Mouse (Mus musculus) liver, embryonic 11.5 days (tissue): ENCODE measurements at regions not wholly inside any gene's neighbourhood (a gene's known extent, or its start where the extent isn't known, plus 50 kb on each side); places are given as distances from the start of the nearest gene placed in this dataset.

Experiments used
- ATAC-seq: fragments of 200-750 bp; cut with Nextera tagmentation; replicated peaks from 2 replicates; pipeline ENCODE4 v1.8.0; 2017; ENCODE audit warnings: moderate number of reproducible peaks, mild to moderate bottlenecking, moderate TSS enrichment, moderate library complexity; ENCODE audit not compliant: low FRiP score
- DNase-seq: peaks from one replicate; pipeline ENCODE4 v3.0.0-alpha.2; 2017; ENCODE audit warnings: low spot score
- H3K27ac ChIP-seq: fragments of 300-500 bp; sonication (generic); 2 replicates; pipeline ENCODE4 v1.5.1; 2014; ENCODE audit warnings: mild to moderate bottlenecking, low read depth, low read length, control low read depth
- H3K27me3 ChIP-seq: fragments of 300-500 bp; sonication (generic); replicated peaks from 2 replicates; pipeline ENCODE4 v1.6.1; 2014; ENCODE audit warnings: low read length, mixed read lengths; ENCODE audit not compliant: control insufficient read depth, insufficient read depth
- H3K36me3 ChIP-seq: fragments of 300-500 bp; sonication (generic); 2 replicates; pipeline ENCODE4 v1.6.1; 2014; ENCODE audit warnings: mild to moderate bottlenecking, low read length, moderate library complexity, mixed read lengths; ENCODE audit not compliant: control insufficient read depth, insufficient read depth
- H3K4me1 ChIP-seq: fragments of 300-500 bp; sonication (generic); replicated peaks from 2 replicates; pipeline ENCODE4 v1.6.1; 2014; ENCODE audit warnings: low read length, mixed read lengths; ENCODE audit not compliant: control insufficient read depth, insufficient read depth
- H3K4me2 ChIP-seq: fragments of 300-500 bp; sonication (generic); 2 replicates; pipeline ENCODE4 v1.6.1; 2014; ENCODE audit warnings: mild to moderate bottlenecking, control low read depth, moderate library complexity
- H3K4me3 ChIP-seq: fragments of 300-500 bp; sonication (generic); 2 replicates; pipeline ENCODE4 v1.5.1; 2014; ENCODE audit warnings: low read depth, low read length, control low read depth
- H3K9ac ChIP-seq: fragments of 300-500 bp; sonication (generic); 2 replicates; pipeline ENCODE4 v1.6.1; 2014; ENCODE audit warnings: low read depth, low read length, control low read depth
- H3K9me3 ChIP-seq: fragments of 300-500 bp; sonication (generic); 2 replicates; pipeline ENCODE4 v1.6.1; 2016; ENCODE audit warnings: low read length, inconsistent platforms, mixed read lengths; ENCODE audit not compliant: control insufficient read depth
- WGBS: fragments of 180-500 bp; shearing (Covaris S2); extraction: QIAGEN DNeasy Blood & Tissue Kit; methylation state at CpG from one replicate; pipeline ENCODE4 v1.1.7; 2014; 5-methylcytosine and 5-hydroxymethylcytosine counted together

DNA sequence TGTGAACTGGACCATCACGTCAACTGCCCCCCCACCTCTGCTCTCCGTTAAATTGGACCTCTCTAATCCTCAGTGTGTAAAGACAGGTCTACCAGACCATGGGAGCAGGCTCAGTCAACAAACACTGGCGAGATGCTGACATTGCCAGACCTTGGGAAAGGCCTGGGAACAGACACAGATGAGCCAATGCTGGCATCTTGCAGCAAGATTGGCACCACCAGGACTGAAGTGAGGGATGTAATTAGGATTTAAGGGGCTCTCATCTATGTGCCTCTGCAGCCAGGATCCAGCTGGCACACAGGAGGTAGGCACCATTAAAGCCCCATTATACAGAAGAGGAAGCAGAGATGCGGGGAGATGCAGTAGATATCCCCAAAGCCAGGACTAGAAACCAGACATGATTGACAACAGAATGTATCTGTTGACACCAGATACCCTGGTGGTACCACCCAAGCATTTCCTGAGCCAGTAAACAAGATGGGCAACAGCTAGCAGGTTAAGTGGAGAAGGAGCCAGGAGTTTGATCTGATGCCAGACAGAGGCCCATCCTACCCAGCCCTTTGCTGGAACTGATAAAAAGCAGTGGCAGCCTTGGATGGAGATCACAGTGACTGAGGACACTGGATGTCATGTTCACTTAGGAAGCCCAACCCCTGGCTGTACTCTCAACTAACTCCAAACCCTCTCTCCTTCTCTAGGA lies 59.7 kb upstream of the Cplx2 start:
- Histone ChIP-seq H3K27ac (no peak overlapping the region), H3K36me3 (no peaks in the 10 kb centered on the region), H3K9ac (no peak overlapping the region), H3K4me1 (peaks cover 5% of the 10 kb centered on the region; the same call in 1 of the 2 replicates), H3K4me3 (no peak overlapping the region), H3K27me3 (no peaks in the 10 kb centered on the region), H3K9me3 (no peaks in the 10 kb centered on the region), H3K4me2 (no peak overlapping the region)
- WGBS = 71% methylated on average over 4 of the region's 4 CpGs
- no peak for ATAC-seq
- DNase-seq = no peak

DNA sequence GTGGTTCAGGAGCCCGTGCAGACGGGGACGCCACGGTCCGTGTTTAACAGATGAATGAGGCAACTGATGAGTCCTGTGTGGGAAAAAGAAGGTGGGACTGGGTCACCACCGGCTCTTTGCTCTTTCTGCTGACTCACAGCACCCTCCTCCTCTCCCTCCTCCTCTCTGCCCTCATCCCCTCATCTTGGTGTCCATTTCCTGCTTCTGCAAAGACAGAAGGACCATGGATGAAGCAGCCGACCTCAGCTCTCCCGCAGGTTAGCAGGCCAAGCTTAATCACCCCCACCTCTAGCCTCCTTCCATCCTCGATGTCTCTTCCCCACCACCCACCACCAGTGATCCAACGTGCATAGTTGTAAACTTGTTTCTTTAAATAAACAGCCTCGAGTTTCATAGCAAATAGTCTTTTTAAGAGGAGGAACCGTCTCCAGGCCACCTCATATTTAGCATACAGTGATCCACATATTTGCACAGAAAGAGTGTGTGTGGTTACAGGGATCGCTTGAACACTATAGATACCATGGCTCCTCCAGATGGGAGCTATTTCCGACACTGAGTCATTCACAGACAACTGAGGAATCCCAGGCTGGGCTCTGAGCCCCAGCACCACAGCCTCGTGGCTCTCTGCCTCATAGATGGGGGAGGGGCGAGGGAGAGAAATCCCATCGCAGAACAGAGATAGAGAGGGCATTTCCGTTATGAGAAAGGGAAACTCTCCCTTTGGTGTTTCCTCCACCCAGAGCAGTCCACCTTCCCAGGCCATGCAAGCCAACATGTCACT lies 58.6 kb upstream of the Cplx2 start:
- Histone ChIP-seq H3K27me3 (no peaks in the 10 kb centered on the region), H3K9ac (no peak overlapping the region), H3K4me1 (peaks cover 5% of the 10 kb centered on the region; the same call in 1 of the 2 replicates), H3K4me2 (no peak overlapping the region; the same call in 1 of the 2 replicates), H3K27ac (no peak overlapping the region), H3K36me3 (no peaks in the 10 kb centered on the region), H3K9me3 (no peaks in the 10 kb centered on the region), H3K4me3 (no peak overlapping the region)
- ATAC-seq (no peak), DNase-seq (no peak)
- 37% methylated on average over 18 of the region's 18 CpGs for WGBS

DNA sequence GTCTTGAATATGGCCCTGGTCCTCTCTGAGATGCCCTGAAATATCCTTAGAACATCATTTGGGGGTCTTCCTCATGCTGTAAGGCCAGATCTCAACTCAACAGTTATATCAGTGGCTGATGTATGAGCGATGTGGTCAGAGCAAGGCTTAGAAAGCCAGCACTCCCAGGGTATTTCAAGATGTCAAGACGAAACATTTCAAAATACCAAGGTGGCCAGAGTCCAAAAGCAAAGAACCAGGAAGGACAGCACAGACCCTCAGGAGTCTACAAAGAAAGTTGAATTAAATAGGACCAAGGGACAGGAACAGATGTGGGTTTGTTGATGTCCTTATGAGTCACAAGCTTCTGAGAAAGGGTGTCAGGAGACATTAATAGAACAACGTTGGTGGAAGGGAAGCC lies 55.8 kb upstream of the Cplx2 start:
- Histone ChIP-seq H3K27me3 (no peaks in the 10 kb centered on the region), H3K4me1 (peaks cover 5% of the 10 kb centered on the region; the same call in 1 of the 2 replicates), H3K36me3 (no peaks in the 10 kb centered on the region), H3K4me2 (no peak overlapping the region), H3K27ac (no peak overlapping the region), H3K9ac (no peak overlapping the region), H3K4me3 (no peak overlapping the region), H3K9me3 (no peaks in the 10 kb centered on the region)
- ATAC-seq (no peak), DNase-seq (no peak)
- WGBS = 77% methylated on average over 3 of the region's 3 CpGs

DNA sequence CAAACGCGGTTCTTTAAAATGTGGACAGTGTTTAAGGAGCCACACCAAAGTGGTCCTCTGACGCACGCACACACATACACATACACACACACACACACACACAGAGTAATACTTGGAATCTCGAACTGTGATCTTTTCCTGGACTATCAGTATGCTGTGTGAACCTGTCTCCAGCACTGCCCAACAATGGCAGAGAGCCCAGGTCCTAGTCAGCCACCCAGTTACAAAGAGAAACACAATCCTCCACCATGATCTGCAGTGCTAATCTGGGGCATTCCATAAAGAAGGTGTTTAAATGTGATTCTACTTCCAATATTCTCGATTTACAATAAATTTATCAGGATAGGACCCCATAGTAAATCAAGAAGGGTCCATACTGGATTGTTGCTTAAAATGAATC lies 54.2 kb upstream of the Cplx2 start:
- Histone ChIP-seq H3K9me3 (no peaks in the 10 kb centered on the region), H3K4me1 (peaks cover 5% of the 10 kb centered on the region; the same call in 1 of the 2 replicates), H3K27me3 (no peaks in the 10 kb centered on the region), H3K9ac (no peak overlapping the region), H3K4me2 (no peak overlapping the region), H3K4me3 (no peak overlapping the region), H3K27ac (no peak overlapping the region), H3K36me3 (no peaks in the 10 kb centered on the region)
- no peak for DNase-seq
- no peak for ATAC-seq
- 84% methylated on average over 6 of the region's 6 CpGs for WGBS

DNA sequence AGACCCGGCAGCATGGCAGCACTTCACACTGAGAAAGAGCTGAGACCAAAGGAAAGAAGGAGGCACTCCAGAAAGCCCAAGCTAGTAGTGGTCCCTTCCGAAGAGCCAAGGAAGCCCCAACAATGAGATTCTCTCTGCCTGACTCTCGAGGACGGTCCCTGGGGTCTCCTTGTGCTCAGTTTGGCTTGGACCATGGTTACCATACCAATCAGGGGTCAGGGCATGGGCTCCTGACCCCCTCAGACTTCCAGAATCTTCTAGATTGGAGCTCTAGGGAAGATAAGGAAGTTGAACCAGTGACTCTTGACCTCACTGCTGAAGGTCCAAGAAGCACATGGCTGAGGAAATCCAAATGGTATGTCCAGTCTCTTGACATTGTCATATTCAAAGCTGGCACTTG lies 53.0 kb upstream of the Cplx2 start:
- ATAC-seq = no peak
- DNase-seq = no peak
- H3K27me3 ChIP-seq = no peaks in the 10 kb centered on the region
- H3K4me1 ChIP-seq = no peaks in the 10 kb centered on the region
- WGBS = 76% methylated on average over 4 of the region's 4 CpGs
- no peaks in the 10 kb centered on the region for H3K9me3 ChIP-seq
- H3K4me3 ChIP-seq = no peak overlapping the region
- no peak overlapping the region for H3K4me2 ChIP-seq
- no peak overlapping the region for H3K9ac ChIP-seq
- no peak overlapping the region for H3K27ac ChIP-seq
- H3K36me3 ChIP-seq = no peaks in the 10 kb centered on the region

DNA sequence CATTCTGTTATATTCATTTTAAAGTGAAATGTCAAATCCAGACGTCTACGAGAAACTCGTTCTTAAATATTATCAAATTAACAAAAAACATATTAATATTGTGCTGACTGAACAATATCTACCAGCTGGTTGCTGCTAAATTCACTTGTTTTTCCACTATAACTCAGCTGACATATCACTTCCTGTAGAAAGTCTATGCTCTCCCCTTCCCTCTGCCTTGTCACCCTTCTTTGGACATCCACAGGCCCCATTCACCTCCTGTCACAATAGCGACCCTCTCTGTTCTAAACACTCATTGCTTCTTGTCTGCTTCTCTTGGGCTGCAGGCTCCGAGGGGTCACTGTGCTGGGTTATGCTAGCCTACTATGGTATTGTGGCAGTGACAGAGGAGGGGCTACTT lies 52.5 kb upstream of the Cplx2 start:
- Histone ChIP-seq H3K4me3 (no peak overlapping the region), H3K4me2 (no peak overlapping the region), H3K4me1 (no peaks in the 10 kb centered on the region), H3K9me3 (no peaks in the 10 kb centered on the region), H3K27me3 (no peaks in the 10 kb centered on the region), H3K27ac (no peak overlapping the region), H3K36me3 (no peaks in the 10 kb centered on the region), H3K9ac (no peak overlapping the region)
- DNase-seq = no peak
- ATAC-seq = no peak
- WGBS = 74% methylated on average over 5 of the region's 5 CpGs

DNA sequence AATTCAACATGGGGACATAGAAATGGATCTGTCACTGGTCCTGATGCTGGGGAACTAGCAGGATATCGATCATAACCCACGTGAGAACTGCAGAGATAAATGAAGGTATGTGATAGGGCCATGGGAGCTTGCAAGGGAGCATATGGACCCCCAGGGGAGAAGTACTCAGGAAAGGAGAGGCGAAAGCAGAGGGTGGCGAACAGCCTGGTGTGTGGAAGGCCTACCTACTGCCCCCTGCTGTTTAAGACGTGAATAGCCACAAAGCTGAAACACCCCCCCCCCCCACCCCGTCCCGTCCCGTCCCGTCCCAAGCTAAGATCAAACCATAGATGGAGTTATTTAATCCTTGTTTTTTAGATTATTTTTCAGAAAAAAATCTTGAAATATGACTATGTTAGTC lies 50.9 kb upstream of the Cplx2 start:
- H3K4me1 ChIP-seq = no peaks in the 10 kb centered on the region
- H3K4me3 ChIP-seq = no peak overlapping the region
- H3K4me2 ChIP-seq = no peak overlapping the region
- H3K36me3 ChIP-seq = no peaks in the 10 kb centered on the region
- no peak overlapping the region for H3K9ac ChIP-seq
- 50% methylated on average over 9 of the region's 9 CpGs for WGBS
- DNase-seq (no peak), ATAC-seq (no peak)
- H3K9me3 ChIP-seq = no peaks in the 10 kb centered on the region
- H3K27ac ChIP-seq = no peak overlapping the region
- no peaks in the 10 kb centered on the region for H3K27me3 ChIP-seq

DNA sequence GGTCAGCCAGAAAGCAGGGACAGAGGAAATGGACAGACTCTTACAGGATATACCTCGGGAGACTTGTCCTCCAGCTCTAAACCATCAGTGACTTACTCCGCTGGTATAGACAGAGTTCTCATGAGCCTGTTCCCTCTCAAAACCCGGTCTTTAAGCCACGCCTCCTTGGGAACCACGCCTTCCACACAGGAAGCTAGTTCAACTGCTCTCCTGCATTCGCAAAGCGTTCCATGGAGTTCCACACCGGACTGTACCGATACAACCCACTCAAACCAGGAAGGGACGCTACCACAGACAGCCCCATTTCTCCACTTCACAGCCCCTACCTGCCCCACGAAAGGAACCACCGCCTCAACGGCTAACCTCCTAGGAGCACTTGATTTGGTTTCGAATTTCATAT lies 50.1 kb upstream of the Cplx2 start:
- no peak overlapping the region for H3K9ac ChIP-seq
- no peaks in the 10 kb centered on the region for H3K9me3 ChIP-seq
- WGBS = 54% methylated on average over 14 of the region's 14 CpGs
- no peak for DNase-seq
- H3K4me3 ChIP-seq = no peak overlapping the region
- H3K4me2 ChIP-seq = no peak overlapping the region
- no peak for ATAC-seq
- no peak overlapping the region for H3K27ac ChIP-seq
- no peaks in the 10 kb centered on the region for H3K36me3 ChIP-seq
- H3K27me3 ChIP-seq = no peaks in the 10 kb centered on the region
- H3K4me1 ChIP-seq = no peaks in the 10 kb centered on the region
